Mouse (Mus musculus): ENCODE measurements at regions not wholly inside any gene's neighbourhood (a gene's known extent, or its start where the extent isn't known, plus 50 kb on each side); places are given as distances from the start of the nearest gene placed in this dataset.
A peak's percentile ranks its signal among the peaks of the same experiment; 100 is the strongest.

DNA sequence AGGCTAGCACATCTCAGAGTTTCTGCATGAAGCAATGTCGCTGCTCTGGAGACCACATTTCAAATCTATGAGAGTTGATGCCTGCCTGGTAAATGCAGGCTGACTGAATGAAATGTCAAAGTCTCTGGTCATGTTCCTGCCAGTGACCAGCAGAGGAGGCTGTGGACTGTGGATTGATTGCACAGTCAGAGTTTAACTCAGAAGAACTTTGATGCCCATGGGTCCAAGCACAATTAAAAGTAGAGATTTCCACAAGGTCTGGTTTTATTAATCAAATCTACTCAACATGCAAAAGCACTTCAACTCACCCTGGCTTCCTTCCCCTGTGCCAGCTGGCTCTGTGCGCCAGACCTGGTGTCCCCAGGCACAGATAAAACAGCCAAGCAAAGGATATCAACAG, 81.3 kb downstream of the Hsd17b3 start:
- no peak for DNase-seq (ENCODE audit: low spot score)

DNA sequence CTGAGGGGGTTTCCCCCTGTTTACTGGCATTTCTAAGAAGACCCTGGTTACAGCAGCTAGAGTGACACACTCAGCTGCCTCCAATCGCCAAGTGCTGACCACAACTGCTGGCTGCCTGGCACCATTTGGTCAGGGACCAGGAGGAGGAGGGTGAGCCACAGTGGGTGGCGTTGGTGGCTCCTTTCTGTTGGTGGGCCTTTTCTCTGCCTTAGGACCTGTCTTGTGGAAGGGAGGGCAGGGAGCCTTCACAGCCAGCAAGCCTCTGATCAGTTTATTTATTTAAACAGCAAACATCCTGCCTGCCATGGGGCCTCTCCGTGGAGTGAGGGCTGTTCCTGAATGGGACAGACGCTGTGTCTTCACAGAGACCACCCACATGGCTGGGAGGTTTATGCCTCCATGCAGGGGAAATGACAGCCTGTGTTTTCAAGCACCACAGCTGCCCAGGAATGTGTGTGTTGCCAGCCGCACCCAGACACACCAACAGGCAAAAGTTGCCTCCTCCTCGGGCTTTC, 86.0 kb downstream of the Hsd17b3 start:
- peak; percentile 75 for DNase-seq (ENCODE audit: low spot score)

DNA sequence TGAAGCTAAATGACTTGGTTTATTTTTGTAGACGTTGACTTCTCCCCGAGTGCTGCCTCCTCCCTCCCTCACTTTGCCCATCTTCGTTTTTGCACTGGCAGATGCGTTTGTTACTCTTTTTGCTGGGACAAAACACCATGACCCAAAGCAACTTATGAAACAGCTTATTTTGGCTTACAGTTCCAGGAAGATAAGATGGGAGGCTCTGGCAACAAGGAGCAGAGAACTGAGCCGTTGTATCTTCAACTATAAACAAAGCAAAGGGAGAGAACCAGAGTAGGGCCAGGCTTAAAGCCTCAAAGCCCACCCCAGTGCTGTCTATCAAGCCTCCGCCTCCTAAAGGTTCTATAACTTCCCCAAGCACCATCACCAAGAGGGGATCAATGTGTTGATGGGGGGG, 88.7 kb downstream of the Hsd17b3 start:
- no peak for DNase-seq (ENCODE audit: low spot score)

DNA sequence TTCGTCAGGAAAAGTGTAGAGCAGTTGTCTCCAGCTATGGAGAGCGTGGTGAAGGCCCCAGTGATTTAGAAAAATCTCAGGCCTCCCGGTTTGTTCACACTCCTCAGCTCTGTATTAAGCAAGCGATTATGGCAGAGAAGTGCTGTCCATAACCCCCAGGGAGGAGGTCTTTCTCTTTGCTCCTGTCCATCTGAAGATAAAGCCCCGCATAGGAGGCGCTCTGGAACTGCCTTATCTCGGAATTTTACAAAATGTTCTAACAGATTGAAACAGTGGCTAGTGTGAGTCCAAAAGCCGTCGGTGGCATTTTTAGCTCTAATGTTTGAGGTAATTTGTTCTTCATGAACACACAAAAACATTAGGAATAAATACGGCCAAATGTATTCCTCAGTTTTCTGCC, 90.4 kb downstream of the Hsd17b3 start:
- no peak for DNase-seq (ENCODE audit: low spot score)

DNA sequence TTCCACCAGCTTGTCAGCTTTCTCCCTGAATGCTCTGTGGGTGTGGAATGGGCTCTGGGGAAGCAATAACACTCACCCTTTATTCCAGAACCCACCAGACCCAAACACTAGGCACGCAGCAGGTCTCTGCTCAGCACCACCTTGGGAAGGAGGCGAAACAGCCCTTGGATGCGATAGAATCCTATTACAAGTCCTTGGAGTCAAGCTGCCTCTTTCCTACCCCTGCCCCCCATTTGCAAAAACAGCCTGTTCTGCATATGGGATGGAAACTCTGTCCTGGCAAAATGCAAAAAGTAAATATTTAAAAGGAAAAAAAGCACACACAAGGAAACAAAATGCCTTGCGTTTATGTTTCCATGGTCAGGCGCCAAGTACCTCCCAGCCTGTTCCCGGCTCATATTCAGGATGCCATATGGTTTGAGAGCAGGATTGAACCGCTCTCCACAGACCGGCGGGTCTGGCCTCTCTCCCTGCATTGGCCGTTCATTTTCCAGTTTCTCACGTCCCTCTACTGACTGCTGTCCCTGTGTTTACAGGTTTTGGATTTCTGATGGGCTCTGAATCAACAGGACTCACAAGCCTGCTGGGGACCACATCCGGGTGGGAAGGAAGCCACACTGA, 95.1 kb downstream of the Hsd17b3 start:
- no peak for DNase-seq (ENCODE audit: low spot score)

DNA sequence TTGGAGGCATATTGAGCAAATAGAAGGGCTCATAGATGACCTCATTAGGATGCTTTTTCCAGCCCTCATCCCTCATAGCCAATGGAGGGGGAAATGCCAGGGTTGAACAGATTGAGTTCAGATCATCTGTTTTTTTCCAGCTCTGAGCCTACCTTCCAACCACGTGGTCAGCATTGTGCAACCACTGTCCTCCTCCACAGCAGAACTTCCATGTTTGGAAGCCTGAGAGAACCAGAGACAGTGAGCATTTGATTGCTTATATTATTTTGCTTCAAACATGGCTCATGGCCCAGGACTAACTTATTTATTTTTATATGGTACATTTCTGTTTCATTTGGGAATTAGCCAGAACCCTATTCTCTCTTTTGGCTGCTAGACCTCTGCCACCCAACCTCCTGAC, 96.0 kb downstream of the Hsd17b3 start:
- no peak for DNase-seq (ENCODE audit: low spot score)

DNA sequence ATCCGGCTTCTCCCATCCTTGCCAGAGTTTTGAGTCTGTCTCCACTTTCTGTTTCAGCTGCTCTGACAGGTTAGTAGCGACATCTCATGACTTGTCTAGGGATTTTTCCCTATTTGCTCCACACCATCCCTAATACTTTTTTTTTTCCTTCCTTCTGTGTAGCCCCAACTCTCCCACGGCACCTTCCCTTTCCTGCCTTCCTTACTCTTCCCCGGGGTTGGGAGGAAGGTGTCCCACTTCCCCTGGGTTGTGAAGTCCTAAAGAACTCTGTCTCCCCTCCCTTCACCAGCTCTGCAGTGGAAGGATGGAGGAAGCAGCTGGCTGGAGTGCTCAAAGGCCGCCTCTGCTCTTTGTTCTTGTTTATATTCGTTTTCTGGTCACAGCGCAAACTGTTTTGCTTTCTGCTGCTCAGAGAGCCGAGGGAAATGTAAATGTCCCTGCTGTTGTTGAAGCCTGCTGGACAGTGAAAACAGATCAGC, 98.5 kb downstream of the Hsd17b3 start:
- DNase-seq (ENCODE audit: low spot score) = no peak

DNA sequence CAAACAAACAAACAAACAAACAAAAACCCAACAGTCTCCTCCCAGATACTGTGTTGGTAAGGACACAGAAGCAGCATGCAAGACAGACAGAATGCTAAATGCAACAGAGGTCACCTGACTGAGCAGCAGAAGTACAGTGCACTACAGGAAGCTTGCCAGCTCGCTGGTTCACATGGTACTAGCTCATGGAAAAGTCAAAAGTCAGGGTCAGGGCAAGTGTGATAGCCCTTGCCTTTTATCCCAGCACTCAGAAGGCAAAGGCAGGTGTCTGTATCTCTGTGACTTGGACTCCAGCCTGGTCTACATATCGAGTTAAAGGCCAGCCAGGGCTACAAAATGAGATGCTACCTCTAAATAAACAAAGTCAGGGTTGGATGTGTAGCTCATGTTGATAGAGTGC, 99.3 kb downstream of the Hsd17b3 start:
- DNase-seq (ENCODE audit: low spot score) = no peak

DNA sequence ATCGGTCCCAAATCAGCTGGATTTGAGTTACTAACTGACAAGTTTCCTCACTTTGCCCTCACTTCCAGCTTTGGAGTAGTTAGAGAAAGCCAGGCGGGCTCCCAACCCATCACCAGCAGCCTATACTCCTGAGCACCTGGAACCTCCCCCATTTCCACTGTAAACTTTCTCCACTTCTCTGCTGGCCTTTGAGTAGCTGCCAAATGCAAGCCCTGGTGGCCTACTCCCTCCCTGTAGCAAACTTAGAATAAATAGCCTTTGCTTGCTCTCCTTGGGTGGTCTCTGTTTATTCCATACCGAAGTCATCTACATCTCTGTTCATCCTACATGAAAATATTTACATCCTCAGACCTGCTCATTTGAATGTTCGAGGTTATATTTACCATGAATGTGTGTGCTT, 100.8 kb downstream of the Hsd17b3 start:
- DNase-seq (ENCODE audit: low spot score) = no peak

DNA sequence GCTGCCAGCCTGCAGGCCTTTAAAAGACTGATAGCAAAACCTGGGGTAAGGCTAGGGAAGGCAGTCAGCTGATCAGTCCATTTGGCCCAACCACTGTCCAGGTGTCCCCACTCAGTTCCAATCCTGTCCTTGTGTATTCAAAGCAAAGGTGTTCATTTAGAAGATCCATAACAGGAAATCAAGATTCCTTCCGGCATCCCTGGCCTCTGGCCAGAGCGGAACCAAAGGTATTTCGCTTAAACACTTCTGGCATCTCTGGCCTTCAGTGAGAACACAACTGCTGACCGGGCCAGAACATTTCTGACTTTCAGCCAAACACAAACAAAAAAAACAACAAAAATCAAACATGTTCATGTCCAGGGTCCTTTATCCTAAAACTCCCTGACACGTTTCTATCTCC, 102.3 kb downstream of the Hsd17b3 start:
- no peak for DNase-seq (ENCODE audit: low spot score)

DNA sequence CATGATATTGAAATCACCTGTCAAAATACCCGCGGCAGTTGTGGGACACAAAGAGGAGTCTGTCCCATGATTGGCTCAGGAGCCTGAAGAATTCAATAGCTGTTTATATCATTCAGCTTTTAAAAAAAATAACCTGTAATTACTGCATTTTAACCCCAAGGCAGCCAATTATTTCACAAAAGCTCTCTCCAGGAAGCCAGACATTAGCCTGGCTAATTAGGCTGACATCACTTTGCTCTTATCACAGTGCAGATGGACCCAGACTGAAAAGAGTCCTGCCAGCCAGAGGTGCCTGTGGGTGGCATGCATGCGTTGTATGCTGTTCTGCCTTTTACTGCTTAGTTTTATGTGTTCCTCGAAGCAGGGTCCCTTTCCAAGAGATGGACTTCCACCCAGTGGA, 103.4 kb downstream of the Hsd17b3 start:
- peak; percentile 54 for DNase-seq (ENCODE audit: low spot score)

DNA sequence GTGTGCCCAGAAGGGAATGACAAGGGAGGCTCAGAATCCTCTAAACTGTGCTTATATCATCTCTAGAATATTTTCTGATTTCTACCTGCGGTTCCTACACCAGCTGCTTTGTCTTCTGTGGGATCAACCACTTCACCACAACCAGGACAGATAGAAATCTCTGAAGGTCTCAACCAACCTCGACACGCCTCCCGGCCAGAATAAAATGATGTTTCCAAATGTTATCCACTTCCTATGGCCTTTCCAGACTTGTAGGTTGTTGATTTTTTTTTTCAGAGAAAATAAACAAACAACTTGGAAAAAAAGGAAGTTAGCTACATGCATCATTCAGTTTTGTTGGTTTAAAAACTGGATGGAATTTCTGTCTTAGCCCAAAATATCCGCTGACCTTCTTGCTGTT, 103.9 kb downstream of the Hsd17b3 start:
- no peak for DNase-seq (ENCODE audit: low spot score)

DNA sequence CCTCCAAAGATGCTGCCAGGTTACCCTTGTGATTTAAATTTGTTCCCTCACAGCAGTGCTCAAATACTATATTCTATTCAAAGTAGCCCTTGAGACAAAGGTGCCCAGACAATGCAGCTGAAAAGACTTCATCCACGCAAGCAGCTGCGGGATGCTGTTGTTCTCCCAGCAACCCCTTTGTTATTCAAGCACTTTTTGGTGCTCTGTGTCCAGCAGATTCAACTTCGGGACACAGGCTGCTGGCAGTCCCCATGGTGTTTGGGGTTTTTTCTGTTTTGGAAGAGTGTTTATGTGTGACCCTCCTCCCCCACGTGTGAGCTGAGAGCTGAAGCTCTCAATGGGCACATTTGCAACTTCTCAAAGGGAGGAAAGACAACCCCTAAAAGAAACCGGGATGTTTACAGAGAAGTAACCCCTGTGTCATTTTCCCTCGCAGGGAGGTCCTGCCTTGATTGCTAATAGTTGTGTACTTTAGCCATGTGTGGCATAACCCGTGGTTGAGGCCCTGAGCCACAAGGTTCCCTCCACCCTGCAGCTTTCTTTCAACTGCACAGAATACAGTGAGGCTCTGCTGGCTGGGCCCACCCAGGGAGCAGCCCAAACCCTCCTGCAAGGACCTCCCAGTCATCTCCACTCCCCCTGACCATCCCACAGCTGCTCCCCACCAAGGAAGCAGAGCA, 108.9 kb downstream of the Hsd17b3 start:
- DNase-seq (ENCODE audit: low spot score) = peak; percentile 49

DNA sequence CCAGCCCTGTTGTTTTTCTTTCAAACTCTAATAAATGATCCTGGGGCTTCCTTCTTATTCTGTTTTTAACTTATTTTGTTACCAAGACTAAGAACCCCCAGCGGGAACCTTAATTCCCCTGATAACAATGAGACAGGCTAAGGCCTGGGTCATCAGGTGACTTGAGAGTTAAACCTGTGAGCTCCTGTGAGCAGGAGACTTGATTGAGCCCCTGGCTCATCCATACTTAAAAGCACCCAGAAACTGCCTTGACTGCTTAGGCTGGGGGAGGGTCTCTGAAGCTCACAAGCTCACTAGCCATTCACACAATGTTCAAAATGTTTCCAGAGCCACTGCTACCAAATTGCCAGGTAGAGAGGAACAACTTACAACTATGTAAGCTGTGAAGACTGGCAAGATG, 109.4 kb downstream of the Hsd17b3 start:
- DNase-seq (ENCODE audit: low spot score) = no peak

DNA sequence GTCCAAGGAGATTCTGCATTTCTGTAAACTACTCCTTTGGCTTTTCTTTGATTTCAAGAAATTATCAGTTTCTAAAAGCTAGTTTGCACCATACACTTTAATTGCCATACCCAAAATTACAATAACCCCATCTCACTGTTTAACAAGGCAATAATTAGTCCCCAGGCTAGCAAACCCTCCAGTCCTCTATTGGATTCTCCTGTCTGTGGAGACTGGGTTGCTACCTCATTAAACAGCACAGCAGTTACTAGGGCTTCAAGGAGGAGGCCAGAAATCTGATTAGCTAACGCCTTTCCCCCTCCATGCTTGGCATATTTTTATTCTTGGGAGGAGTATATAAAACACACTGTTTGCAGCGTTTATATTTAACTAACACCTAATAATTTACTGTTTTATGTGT, 119.1 kb downstream of the Hsd17b3 start:
- no peak for DNase-seq (ENCODE audit: low spot score)

DNA sequence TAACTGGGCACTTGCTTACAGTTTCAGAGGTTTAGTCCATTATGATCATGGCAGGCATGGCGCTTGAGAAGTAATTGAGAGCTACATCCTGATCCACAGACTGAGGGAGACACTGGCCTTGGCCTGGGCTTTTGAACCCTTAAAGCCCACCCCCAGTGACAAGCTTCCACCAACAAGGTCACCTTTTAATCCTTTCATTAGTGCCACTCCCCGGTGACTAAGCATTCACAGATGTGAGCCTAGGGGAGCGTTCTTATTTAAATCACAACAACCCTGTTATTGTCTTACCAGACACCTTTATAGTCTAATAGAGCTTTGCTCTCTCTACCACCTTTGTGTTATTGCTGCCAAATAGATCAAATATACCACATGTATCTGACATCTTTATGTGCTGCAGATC, 120.4 kb downstream of the Hsd17b3 start:
- no peak for DNase-seq (ENCODE audit: low spot score)

DNA sequence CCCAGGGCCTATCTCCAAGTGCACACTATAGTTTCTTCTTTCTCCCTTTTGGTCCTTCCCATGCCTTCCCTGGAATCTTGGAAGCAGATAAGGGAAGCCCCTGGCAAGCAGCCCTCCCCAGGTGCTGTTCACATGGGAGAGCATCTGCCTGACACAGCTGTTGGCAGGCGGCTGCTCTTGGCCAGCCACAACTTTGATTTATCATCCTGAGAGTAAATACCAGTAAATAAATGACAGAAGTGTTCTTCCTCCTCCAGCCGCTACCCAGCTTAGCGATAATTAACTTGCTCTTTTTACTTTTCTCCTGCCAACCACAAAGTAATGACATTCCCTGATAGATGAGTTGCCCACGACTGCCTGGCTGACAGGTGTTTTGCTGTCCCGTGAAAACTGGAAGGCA, 131.9 kb downstream of the Hsd17b3 start:
- DNase-seq (ENCODE audit: low spot score) = no peak

DNA sequence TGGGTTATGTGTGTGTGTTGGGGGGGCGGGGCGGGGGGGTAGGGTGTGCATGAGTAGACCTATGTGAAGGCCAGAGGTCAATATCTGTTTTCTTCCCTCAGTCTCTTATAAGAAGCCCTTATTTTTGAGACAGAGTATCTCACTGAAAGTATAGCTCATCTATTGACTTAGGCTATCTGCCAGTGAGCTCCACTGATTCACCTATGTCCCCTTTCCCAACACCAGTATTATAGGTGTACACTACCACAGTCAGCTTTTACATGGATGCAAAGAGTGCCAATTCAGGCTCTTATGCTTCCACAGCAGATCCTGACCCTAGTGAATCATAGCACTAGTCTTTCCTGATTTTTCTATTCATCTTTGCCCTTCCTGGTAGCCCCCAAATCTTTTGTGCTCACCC, 134.7 kb downstream of the Hsd17b3 start:
- no peak for DNase-seq (ENCODE audit: low spot score)

DNA sequence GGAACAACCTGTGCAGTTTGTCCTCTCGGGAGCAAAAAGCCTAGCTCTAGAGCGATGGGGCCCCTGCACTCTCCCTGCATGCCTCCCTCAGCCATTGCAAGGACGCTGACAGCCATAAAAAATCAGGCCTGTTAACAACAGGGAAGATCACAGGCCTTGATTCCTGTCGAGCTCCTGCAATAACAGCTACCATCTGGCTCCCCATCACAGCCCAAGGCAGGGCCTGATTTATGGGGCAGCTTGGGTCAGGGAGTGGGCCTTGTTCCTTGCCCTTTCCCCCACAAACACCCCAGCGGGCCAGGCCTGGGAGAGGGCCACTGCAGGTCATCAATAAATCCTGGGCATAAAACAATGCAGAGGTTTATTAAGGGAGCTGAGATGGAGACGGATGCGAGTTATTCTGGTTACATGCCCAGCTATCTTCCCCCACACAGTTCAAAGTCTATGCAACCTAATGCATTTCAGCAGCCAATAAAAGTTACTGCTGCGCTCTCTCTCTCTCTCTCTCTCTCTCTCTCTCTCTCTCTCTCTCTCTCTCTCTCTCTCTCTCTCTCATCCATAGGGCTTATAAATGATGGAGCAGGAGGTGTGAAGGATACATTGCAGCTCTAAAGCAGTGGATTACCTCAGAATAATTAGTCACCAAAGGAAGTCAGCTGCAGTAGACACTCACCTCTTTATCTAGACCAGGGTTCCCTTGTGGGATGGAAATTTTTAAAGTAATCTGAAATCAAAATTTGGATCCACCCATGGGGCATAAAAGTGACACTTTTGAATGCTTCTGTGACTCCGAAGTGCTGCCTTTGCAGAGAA, 136.9 kb downstream of the Hsd17b3 start:
- no peak for DNase-seq (ENCODE audit: low spot score)

DNA sequence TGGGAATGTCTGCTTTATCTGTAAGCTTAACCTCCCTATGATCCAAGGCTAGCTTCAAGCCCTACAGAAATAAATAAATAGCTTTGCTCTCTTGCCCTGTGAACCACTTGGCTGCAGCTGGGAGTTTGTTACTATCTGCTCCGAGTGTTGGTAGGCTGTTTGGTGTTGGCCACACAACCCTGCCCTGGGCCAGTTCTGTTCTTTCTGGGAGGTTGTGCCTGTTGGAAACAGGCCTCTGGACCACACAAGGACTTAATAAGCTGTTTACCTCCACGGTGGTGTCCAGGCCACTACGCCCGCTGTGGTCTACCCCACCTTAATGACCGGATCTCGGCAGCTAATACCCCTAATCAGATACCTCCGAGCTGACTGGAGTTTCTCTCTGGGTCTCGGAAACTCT, 136.1 kb downstream of the Ercc6l2 start:
- no peak for DNase-seq (ENCODE audit: low spot score)
